Mouse (Mus musculus) G1E (cell line): ENCODE measurements around the gene Maml3. TPM values are rescaled to one million over a fixed set of nuclear protein-coding genes. Genes with fewer than 3 reads are reported as not detected.

ENCODE experiments used
- ATAC-seq: 2 replicates; pipeline ENCODE4 v1.8.0; 2016; ENCODE audit warnings: mild to moderate bottlenecking; ENCODE audit not compliant: insufficient number of reproducible peaks, poor library complexity, low FRiP score, severe bottlenecking; ENCODE audit errors: extremely low read depth
- DNase-seq: peaks from one replicate; pipeline ENCODE4 v3.0.0; 2012; ENCODE audit warnings: low spot score
- H3K27me3 ChIP-seq: 2 replicates; pipeline ENCODE4 v1.6.1; 2012; ENCODE audit warnings: mild to moderate bottlenecking, low read length, inconsistent platforms; ENCODE audit not compliant: insufficient read depth
- H3K36me3 ChIP-seq: replicated peaks from 2 replicates; pipeline ENCODE3; 2012; ENCODE audit warnings: mild to moderate bottlenecking, inconsistent platforms
- H3K4me1 ChIP-seq: 2 replicates; pipeline ENCODE4 v1.6.1; 2012; ENCODE audit warnings: low read depth, low read length, inconsistent platforms, mixed read lengths; ENCODE audit not compliant: insufficient read depth
- H3K4me3 ChIP-seq: 2 replicates; pipeline ENCODE4 v1.5.1; 2012; ENCODE audit warnings: low read depth, mild to moderate bottlenecking, inconsistent platforms, low read length, moderate library complexity, mixed read lengths
- H3K9me3 ChIP-seq: replicated peaks from 2 replicates; pipeline ENCODE4 v1.6.1; 2012; ENCODE audit warnings: inconsistent platforms
- CTCF ChIP-seq: IDR thresholded peaks from 2 replicates; pipeline ENCODE4 v1.5.1; 2012; ENCODE audit warnings: low read depth, low read length, inconsistent platforms, mixed read lengths
- GATA1 ChIP-seq: IDR thresholded peaks from 2 replicates; pipeline ENCODE4 v1.6.1; 2012; ENCODE audit warnings: borderline replicate concordance, low read length, inconsistent platforms, mixed read lengths
- GATA2 ChIP-seq: IDR thresholded peaks from 2 replicates; pipeline ENCODE4 v1.6.1; 2012; ENCODE audit warnings: low read depth, low read length, inconsistent platforms, borderline replicate concordance
- POLR2AphosphoS5 ChIP-seq: IDR thresholded peaks from 2 replicates; pipeline ENCODE4 v1.6.1; 2012; ENCODE audit warnings: low read depth, low read length, inconsistent platforms; ENCODE audit not compliant: insufficient replicate concordance
- TAL1 ChIP-seq: conservative IDR thresholded peaks from 2 replicates; pipeline ENCODE4 v1.6.1; 2012; ENCODE audit warnings: low read depth, low read length, inconsistent platforms, mixed read lengths
- polyA plus RNA-seq: library from polyadenylated mRNA; stranded (reverse); fragments of >175 nt; gene quantifications from 2 replicates; pipeline ENCODE4 v1.2.3, GENCODE M21; 2012
- total RNA-seq, 2 experiments: library from RNA; stranded (forward) in 1 of 2; stranded (reverse) in 1 of 2; fragments of 200-1000 nt in 1 of 2; fragments of >200 nt in 1 of 2; fragmentation: Nextera tagmentation in 1 of 2; gene quantifications; 2 replicates each; pipeline ENCODE4 v1.2.3; 2014 to 2017

Gene Maml3
- total and polyA plus RNA-seq, 3 experiments = 0.01 to 0.49 TPM; not detected in 1

DNA sequence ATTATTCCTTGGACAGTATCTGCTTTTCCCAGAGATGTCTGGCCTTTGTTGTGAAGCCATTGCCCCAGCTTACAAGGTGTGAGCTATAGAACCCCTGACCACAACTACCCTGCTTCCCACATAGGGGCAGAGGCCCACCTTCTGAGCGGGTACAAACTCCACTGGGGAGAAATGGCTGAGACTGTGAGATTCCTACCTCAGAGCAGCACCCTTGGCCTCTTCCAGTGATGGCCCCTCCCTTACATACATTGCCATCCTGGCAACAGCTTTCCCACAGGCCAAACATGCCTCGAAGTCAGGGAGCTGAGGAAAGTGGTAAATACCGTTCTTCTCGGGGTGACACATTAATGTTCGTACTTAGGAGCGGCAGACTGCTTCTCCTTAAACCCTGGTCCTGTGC is 118.4 kb downstream of the Maml3 start:
- ATAC-seq (no peak), DNase-seq (no peak)
- TF ChIP-seq GATA2 = no peak
- no peak for TF ChIP-seq GATA1
- no peak for TF ChIP-seq CTCF
- TF ChIP-seq TAL1 = no peak
- no peak for TF ChIP-seq POLR2AphosphoS5
- Histone ChIP-seq H3K36me3 (no peaks in the 10 kb centered on the region), H3K27me3 (no peaks in the 10 kb centered on the region), H3K9me3 (no peaks in the 10 kb centered on the region), H3K4me3 (no peak overlapping the region), H3K4me1 (no peaks in the 10 kb centered on the region)

DNA sequence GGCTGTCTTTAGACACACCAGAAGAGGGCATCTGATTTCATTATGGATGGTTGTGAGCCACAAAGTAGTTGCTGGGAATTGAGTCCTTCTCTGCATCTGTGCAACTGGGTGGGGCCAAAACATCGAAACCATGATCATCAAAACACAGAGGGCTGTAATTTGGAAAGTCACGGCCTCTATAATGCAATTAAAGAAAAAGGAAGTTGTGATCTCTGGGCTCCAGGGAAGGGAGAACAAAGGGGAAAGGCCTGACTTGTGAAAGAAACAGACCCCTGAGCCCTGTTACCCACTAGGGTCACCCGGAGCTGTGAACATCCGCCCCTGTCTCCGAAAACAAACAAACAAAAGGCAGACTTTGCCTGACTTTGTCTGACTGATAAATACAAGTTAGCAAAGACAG is 123.4 kb downstream of the Maml3 start:
- TF ChIP-seq TAL1 (no peak), POLR2AphosphoS5 (no peak), CTCF (no peak), GATA1 (no peak), GATA2 (no peak)
- Histone ChIP-seq H3K9me3 (no peaks in the 10 kb centered on the region), H3K4me3 (no peak overlapping the region), H3K36me3 (no peaks in the 10 kb centered on the region), H3K4me1 (no peaks in the 10 kb centered on the region), H3K27me3 (no peaks in the 10 kb centered on the region)
- DNase-seq (no peak), ATAC-seq (no peak)

DNA sequence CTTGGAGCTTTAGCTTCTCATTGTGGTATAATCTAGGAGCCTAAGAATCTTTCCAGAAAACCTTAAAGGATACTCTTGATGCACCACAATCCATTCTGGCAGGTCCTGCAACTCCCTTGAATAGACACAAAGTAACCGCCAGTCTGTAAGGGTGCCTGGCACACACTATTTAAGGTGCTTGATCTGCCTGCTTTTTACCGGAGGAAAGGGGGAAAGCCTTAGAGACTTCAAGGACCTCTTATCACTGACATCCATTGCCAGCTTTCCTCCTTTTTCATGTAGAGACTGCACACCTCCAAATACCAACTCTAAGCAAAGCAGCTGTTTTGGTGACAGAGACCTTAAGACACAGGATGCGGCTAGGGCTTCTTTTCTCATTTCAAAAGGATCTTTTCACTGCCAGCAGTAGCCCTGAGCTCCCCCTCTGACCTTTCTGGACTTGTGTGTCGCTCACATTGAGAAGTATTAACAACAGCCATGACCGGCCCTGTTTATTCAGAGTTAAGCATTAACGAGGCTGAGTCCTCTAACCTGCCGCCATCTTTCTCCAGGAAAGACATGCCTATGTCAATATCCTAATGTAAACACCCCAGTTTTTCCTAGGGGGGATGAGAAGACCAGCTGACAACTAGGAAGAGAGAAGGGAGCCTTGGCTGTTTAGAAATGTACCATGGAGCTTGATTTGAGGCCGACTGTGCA is 127.1 kb downstream of the Maml3 start:
- Histone ChIP-seq H3K36me3 (no peaks in the 10 kb centered on the region), H3K27me3 (no peaks in the 10 kb centered on the region), H3K4me1 (no peaks in the 10 kb centered on the region), H3K9me3 (no peaks in the 10 kb centered on the region), H3K4me3 (no peak overlapping the region)
- DNase-seq (no peak), ATAC-seq (no peak)
- no peak for TF ChIP-seq POLR2AphosphoS5
- TF ChIP-seq GATA2 = no peak
- no peak for TF ChIP-seq TAL1
- no peak for TF ChIP-seq GATA1
- no peak for TF ChIP-seq CTCF

DNA sequence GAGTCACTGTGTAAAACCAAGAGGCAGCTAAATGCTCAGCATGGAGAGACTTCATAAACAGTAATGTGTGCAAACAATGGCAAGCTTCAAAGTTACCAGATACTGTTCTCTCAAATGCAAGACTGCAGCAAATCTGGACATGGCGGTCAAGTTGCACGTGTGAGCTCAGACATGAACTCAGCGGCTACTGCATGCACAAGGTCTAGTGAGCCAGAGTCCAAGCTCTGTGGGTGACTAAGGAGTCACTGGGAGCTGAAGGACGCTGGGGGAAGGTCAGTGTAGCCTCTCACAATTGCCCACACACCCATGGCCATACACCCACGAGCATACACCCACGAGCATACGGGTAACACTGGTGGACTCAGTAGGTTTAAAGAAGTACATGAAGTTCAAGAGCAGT is 130.3 kb downstream of the Maml3 start:
- TF ChIP-seq CTCF = no peak
- TF ChIP-seq POLR2AphosphoS5 = no peak
- TF ChIP-seq GATA1 = no peak
- TF ChIP-seq TAL1 = no peak
- no peak for TF ChIP-seq GATA2
- Histone ChIP-seq H3K36me3 (no peaks in the 10 kb centered on the region), H3K4me3 (no peak overlapping the region), H3K27me3 (no peaks in the 10 kb centered on the region), H3K9me3 (no peaks in the 10 kb centered on the region), H3K4me1 (no peaks in the 10 kb centered on the region)
- no peak for DNase-seq
- ATAC-seq = no peak

DNA sequence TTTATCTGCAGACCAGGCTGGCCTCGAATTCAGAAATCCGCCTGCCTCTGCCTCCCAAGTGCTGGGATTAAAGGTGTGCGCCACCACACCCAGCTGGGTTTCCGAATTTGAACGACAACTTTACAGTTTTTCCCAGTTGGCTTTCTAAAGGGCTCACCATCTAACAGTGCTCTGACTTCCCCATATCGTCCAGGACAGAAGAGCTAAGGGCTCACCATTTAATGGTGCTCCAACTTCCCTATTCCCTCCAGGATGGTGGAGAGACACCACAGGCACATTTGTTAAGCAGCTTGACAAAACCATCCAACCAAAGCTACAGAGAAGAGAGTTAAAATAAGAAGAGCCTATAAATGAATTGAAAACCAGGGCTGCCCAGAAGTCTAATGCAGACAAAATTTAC is 130.7 kb downstream of the Maml3 start:
- Histone ChIP-seq H3K9me3 (no peaks in the 10 kb centered on the region), H3K4me3 (no peak overlapping the region), H3K4me1 (no peaks in the 10 kb centered on the region), H3K27me3 (no peaks in the 10 kb centered on the region), H3K36me3 (no peaks in the 10 kb centered on the region)
- DNase-seq (no peak), ATAC-seq (no peak)
- TF ChIP-seq GATA1 = no peak
- TF ChIP-seq CTCF = no peak
- no peak for TF ChIP-seq TAL1
- no peak for TF ChIP-seq GATA2

DNA sequence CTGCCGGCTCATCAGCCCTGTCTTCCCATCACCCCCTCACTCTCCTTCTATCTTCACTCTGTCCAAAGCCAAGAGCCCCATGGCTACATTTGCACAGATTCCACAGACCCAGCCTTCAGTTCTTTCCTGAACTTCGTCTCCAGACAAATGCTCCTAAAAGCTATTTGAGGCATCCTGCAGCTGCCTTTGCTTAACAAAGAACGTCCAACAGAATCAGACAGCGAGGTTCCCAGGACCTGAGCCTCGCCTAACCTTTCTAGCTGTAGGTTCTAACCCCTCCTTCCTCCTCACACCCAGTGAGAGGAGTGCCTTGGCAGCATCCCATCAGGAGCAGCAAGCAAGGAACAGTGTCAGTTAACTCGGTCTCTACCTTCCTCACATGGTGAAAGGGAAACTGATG is 132.3 kb downstream of the Maml3 start:
- no peak for ATAC-seq
- Histone ChIP-seq H3K36me3 (no peaks in the 10 kb centered on the region), H3K4me3 (no peak overlapping the region), H3K9me3 (no peaks in the 10 kb centered on the region), H3K27me3 (no peaks in the 10 kb centered on the region), H3K4me1 (no peaks in the 10 kb centered on the region)
- TF ChIP-seq POLR2AphosphoS5 (no peak), GATA2 (no peak), GATA1 (no peak), TAL1 (no peak), CTCF (no peak)
- no peak for DNase-seq

DNA sequence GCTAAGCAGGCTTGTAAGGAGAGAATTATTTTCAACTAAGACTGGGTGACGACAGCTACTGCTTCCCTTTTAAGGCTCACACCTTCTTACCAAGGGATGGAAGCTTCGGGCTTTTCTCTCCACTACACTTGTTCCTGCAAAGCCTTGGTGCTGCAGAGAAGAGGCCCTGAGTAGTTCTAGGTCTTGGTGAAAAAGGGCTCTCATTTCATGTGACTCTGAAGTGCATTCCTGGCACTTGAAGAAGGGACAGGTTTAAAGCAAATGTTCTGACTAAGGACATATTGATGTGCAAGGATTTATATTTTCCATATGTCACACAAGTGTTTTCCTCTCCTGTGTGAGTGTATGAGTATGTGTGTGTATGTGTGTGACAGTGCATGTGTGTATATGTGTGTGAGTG is 134.4 kb downstream of the Maml3 start:
- no peak for DNase-seq
- no peak for ATAC-seq
- no peak for TF ChIP-seq GATA2
- no peak for TF ChIP-seq POLR2AphosphoS5
- TF ChIP-seq TAL1 = no peak
- TF ChIP-seq GATA1 = no peak
- TF ChIP-seq CTCF = no peak
- no peaks in the 10 kb centered on the region for H3K9me3 ChIP-seq
- no peak overlapping the region for H3K4me3 ChIP-seq
- no peaks in the 10 kb centered on the region for H3K27me3 ChIP-seq
- H3K36me3 ChIP-seq = no peaks in the 10 kb centered on the region
- H3K4me1 ChIP-seq = no peaks in the 10 kb centered on the region
